Mouse (Mus musculus) kidney, postnatal 0 days (tissue): ENCODE measurements around the gene Fip1l1. TPM values are rescaled to one million over a fixed set of nuclear protein-coding genes. Genes with fewer than 3 reads are reported as not detected.

Source experiments
- ATAC-seq: fragments of 200-750 bp; cut with Nextera tagmentation; replicated peaks from 2 replicates; pipeline ENCODE4 v1.8.0; 2017; ENCODE audit warnings: low read depth, moderate number of reproducible peaks, moderate TSS enrichment, moderate library complexity; ENCODE audit not compliant: low FRiP score
- DNase-seq: peaks from one replicate; pipeline ENCODE4 v3.0.0-alpha.2; 2016; ENCODE audit warnings: low spot score
- H3K27ac ChIP-seq: fragments of 300-500 bp; sonication (generic); 2 replicates; pipeline ENCODE4 v1.5.1; 2014; ENCODE audit warnings: mild to moderate bottlenecking
- H3K27me3 ChIP-seq: fragments of 300-500 bp; sonication (generic); 2 replicates; pipeline ENCODE4 v1.6.1; 2014; ENCODE audit warnings: low read length, mixed read lengths; ENCODE audit not compliant: insufficient read depth
- H3K36me3 ChIP-seq: fragments of 300-500 bp; sonication (generic); 2 replicates; pipeline ENCODE4 v1.6.1; 2014; ENCODE audit warnings: low read length, mixed read lengths; ENCODE audit not compliant: insufficient read depth
- H3K4me1 ChIP-seq: fragments of 300-500 bp; sonication (generic); replicated peaks from 2 replicates; pipeline ENCODE4 v1.6.1; 2014; ENCODE audit warnings: antibody characterized with exemption, low read length, mixed read lengths; ENCODE audit not compliant: insufficient read depth
- H3K4me2 ChIP-seq: fragments of 300-500 bp; sonication (generic); 2 replicates; pipeline ENCODE4 v1.6.1; 2014; ENCODE audit warnings: mild to moderate bottlenecking, low read length, moderate library complexity, mixed read lengths
- H3K4me3 ChIP-seq: fragments of 300-500 bp; sonication (generic); replicated peaks from 2 replicates; pipeline ENCODE4 v1.5.1; 2014; ENCODE audit warnings: low read depth, low read length
- H3K9ac ChIP-seq: fragments of 300-500 bp; sonication (generic); 2 replicates; pipeline ENCODE4 v1.6.1; 2014; ENCODE audit warnings: low read depth, low read length
- H3K9me3 ChIP-seq: fragments of 300-500 bp; sonication (generic); replicated peaks from 2 replicates; pipeline ENCODE4 v1.6.1; 2016; ENCODE audit warnings: low read length, inconsistent platforms, mixed read lengths
- CTCF ChIP-seq: IDR thresholded peaks from 2 replicates; pipeline ENCODE4 v1.5.1; 2016; ENCODE audit warnings: antibody characterized with exemption, low read depth, mild to moderate bottlenecking, moderate library complexity
- WGBS: fragments of 180-500 bp; shearing (Covaris S2); extraction: QIAGEN DNeasy Blood & Tissue Kit; methylation state at CpG from one replicate; pipeline ENCODE4 v1.1.7; 2014; 5-methylcytosine and 5-hydroxymethylcytosine counted together
- polyA plus RNA-seq: library from polyadenylated mRNA; unstranded; fragments of >200 nt; fragmentation: Nextera tagmentation; extraction: Ambion mirVana; gene quantifications from 2 replicates; pipeline ENCODE4 v1.2.1, GENCODE M21; 2015

Fip1l1 gene
- polyA plus RNA-seq, 1 experiment from 2014 or later: 63.4 TPM

- no peaks in the 10 kb centered on the region for H3K27me3 ChIP-seq
- H3K27ac ChIP-seq: no peak overlapping the region
- WGBS: 85% methylated on average over 8 of the region's 8 CpGs
- H3K36me3 ChIP-seq: no peaks in the 10 kb centered on the region
- no peaks in the 10 kb centered on the region for H3K9me3 ChIP-seq
- ATAC-seq (no peak), DNase-seq (no peak)
- no peaks in the 10 kb centered on the region for H3K4me1 ChIP-seq
- no peak overlapping the region for H3K9ac ChIP-seq
- no peak for TF ChIP-seq CTCF
- no peak overlapping the region for H3K4me2 ChIP-seq
- no peak overlapping the region for H3K4me3 ChIP-seq
Observed at GRCm38 (mm10) chr5:74606213-74606612, 71.0 kb downstream of the Fip1l1 start.

GRCm38 (mm10) chr5:74610511-74610910 lies 75.3 kb downstream of the Fip1l1 start:
- DNase-seq (no peak), ATAC-seq (no peak)
- H3K36me3 ChIP-seq: no peaks in the 10 kb centered on the region
- H3K27me3 ChIP-seq: no peaks in the 10 kb centered on the region
- H3K4me2 ChIP-seq: no peak overlapping the region
- no peak overlapping the region for H3K9ac ChIP-seq
- H3K9me3 ChIP-seq: no peaks in the 10 kb centered on the region
- 74% methylated on average over 10 of the region's 10 CpGs for WGBS
- no peak overlapping the region for H3K27ac ChIP-seq
- TF ChIP-seq CTCF: no peak
- H3K4me1 ChIP-seq: no peaks in the 10 kb centered on the region
- H3K4me3 ChIP-seq: no peak overlapping the region

- H3K27me3 ChIP-seq: no peaks in the 10 kb centered on the region
- WGBS: 90% methylated on average over 5 of the region's 5 CpGs
- H3K36me3 ChIP-seq: no peaks in the 10 kb centered on the region
- H3K27ac ChIP-seq: no peak overlapping the region
- no peak overlapping the region for H3K9ac ChIP-seq
- H3K4me2 ChIP-seq: no peak overlapping the region
- TF ChIP-seq CTCF: no peak
- H3K4me3 ChIP-seq: no peak overlapping the region
- H3K9me3 ChIP-seq: no peaks in the 10 kb centered on the region
- no peak for DNase-seq
- no peaks in the 10 kb centered on the region for H3K4me1 ChIP-seq
- ATAC-seq: no peak
Observed at GRCm38 (mm10) chr5:74612713-74613112, 77.5 kb downstream of the Fip1l1 start.

- 47% methylated on average over 18 of the region's 18 CpGs for WGBS
- DNase-seq: no peak
- no peak for TF ChIP-seq CTCF
Observed at GRCm38 (mm10) chr5:74613491-74614151, 78.4 kb downstream of the Fip1l1 start.

GRCm38 (mm10) chr5:74617816-74618572 lies 82.7 kb downstream of the Fip1l1 start:
- no peak overlapping the region for H3K4me2 ChIP-seq
- DNase-seq (no peak), ATAC-seq (no peak)
- H3K27ac ChIP-seq: no peak overlapping the region
- WGBS: 48% methylated on average over 12 of the region's 13 CpGs
- H3K27me3 ChIP-seq: no peaks in the 10 kb centered on the region
- no peak overlapping the region for H3K4me3 ChIP-seq
- H3K9ac ChIP-seq: no peak overlapping the region
- H3K36me3 ChIP-seq: no peaks in the 10 kb centered on the region
- no peak for TF ChIP-seq CTCF
- H3K4me1 ChIP-seq: no peaks in the 10 kb centered on the region
- no peaks in the 10 kb centered on the region for H3K9me3 ChIP-seq

More at GRCm38 (mm10) chr5:74613491-74614151, 78.4 kb downstream of the Fip1l1 start:
- no peaks in the 10 kb centered on the region for H3K4me1 ChIP-seq
- ATAC-seq: no peak
- no peak overlapping the region for H3K4me2 ChIP-seq
- no peaks in the 10 kb centered on the region for H3K36me3 ChIP-seq
- no peak overlapping the region for H3K9ac ChIP-seq
- H3K27me3 ChIP-seq: no peaks in the 10 kb centered on the region
- H3K27ac ChIP-seq: no peak overlapping the region
- H3K9me3 ChIP-seq: no peaks in the 10 kb centered on the region
- no peak overlapping the region for H3K4me3 ChIP-seq

- H3K36me3 ChIP-seq: no peaks in the 10 kb centered on the region
- DNase-seq: no peak
- TF ChIP-seq CTCF: peak; percentile 68
- H3K4me3 ChIP-seq: no peak overlapping the region
- ATAC-seq: no peak
- H3K27me3 ChIP-seq: no peaks in the 10 kb centered on the region
- H3K9ac ChIP-seq: no peak overlapping the region
- no peaks in the 10 kb centered on the region for H3K4me1 ChIP-seq
- H3K27ac ChIP-seq: no peak overlapping the region
- H3K4me2 ChIP-seq: no peak overlapping the region
- no peaks in the 10 kb centered on the region for H3K9me3 ChIP-seq
- 71% methylated on average over 3 of the region's 3 CpGs for WGBS
Observed at GRCm38 (mm10) chr5:74618573-74619059, 83.4 kb downstream of the Fip1l1 start.
